Mouse (Mus musculus): Measurements from ENCODE around the gene Park7.

Gene Park7

GRCm38 (mm10) chr4:150914290-150914733, at the start of gene Park7, which contains the start of gene Tnfrsf9:
Park7 (minus strand) TSS chr4:150914437.
Tnfrsf9 (plus strand) TSS chr4:150914562.
- peak; percentile 97 for DNase-seq

- DNase-seq, result no peak
These were observed 49.5 kb upstream of the Park7 start for GRCm38 (mm10) chr4:150963711-150964110.

DNA sequence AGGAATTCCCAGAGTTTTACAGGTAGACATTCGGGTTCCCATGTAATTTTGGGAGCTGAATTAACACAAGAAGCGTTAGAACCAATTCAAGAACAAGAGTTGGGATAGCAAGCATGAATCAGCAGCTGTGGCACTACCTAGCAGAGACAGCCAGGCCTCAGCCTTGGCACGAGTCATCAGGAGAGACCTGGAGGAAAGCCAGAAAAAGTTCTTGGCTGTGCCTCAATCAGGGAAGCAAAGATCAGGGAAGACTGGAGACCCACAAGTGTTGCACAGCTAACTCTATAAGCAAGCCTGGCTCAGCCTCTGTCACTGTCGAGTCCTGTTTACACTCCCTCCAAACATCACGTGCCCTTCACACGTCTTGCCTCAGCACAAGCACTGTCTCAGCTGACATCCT, 48.0 kb upstream of the Park7 start:
- no peak for DNase-seq

DNA sequence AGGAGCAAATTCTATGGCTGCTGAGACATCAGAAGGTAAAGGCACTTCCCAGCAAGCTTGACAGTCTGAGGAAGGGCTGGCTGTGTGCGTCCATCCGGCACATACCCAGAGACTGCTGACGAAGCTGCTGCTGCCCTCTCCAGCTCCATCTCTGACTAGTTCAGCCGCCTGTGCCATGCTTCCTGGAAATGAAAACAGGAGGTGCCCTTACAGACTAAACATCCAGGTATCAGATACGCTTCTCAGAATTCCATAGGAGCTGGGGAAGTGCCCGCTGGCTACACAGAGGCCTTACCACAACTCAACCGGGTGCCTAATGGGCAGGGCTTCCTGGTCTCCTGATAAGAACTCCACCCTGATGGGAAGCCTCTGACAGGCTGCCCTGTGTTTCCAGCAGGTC, 44.3 kb upstream of the Park7 start:
- no peak for DNase-seq

DNA sequence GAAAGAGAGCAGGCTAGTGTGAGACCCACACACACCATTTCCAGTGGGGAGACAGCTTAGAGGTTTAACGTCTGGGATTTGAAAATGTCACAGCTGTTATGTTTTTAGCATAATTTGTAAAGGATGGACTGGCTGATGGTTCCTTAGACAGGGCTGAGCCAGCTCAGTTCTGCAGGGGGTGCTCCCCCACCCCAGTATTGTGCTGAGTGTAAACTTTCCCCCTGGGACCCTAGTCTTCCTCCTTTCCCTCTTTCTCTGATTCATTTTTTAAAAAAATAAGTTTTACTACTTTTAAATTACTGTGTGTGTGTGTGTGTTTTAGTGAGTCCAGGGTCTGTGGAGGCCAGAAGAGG, 42.8 kb upstream of the Park7 start:
- no peak for DNase-seq

GRCm38 (mm10) chr4:150956369-150957105, 42.3 kb upstream of the Park7 start:
- DNase-seq, result no peak

DNA sequence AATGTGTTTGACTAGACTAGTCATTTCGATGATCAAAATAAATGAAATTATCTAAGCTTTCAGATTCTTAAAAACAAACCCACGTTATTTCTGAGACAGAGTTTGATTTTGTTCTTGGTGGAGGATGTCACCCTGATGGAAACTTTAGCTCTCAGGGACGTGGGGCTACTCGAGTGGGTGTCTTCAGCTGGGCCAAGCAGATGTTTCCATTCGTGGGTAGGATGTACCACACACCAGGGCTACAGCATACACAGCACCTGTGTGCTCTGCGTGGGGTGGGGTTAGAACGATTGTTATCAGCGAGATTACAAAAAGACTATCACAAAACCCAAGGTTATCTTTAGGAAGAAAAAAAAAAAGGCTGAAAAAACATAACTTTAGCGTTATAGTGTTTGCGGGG, 36.7 kb upstream of the Park7 start:
- DNase-seq, result no peak

DNA sequence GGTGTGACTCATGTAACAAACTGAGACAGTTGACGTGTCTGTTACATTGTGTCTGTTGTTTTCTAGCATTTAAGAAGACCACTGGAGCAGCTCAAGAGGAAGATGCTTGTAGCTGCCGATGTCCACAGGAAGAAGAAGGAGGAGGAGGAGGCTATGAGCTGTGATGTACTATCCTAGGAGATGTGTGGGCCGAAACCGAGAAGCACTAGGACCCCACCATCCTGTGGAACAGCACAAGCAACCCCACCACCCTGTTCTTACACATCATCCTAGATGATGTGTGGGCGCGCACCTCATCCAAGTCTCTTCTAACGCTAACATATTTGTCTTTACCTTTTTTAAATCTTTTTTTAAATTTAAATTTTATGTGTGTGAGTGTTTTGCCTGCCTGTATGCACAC, 30.5 kb upstream of the Park7 start:
- DNase-seq, result no peak

DNA sequence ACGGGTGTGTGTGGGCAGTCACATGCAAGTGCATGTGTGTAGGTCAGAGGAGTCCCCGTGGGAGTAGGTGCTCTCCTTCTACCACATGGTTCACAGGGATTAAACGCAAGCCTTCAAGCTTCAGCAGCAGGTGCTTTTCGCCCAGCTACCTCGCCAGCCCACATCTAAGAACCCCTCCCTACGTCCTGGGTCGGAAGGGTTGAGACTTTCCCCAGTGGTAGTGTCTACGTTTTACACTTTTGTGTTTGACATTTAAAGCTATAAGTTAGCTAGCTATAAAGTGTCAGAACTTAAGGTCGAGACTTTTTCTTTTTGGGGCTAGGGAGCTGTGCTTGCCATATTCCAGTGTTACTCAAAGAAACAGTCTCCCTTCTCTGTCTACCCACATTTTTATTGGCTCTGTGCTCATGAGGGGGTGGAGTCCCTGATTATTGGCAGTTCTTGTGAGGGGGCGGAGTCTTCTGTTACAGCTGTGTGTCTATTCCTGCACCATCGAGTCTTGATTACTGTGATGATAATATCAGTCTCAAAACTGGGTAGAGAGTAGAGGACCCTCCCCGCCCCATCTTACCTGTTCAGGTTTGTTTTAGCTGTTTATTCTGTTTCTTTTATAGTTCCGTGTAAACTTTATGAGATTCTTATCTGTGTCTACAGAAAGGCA, 25.9 kb upstream of the Park7 start:
- peak; percentile 69 for DNase-seq

- DNase-seq, result peak; percentile 59
These were observed 23.8 kb upstream of the Park7 start for GRCm38 (mm10) chr4:150938063-150938452.

GRCm38 (mm10) chr4:150937293-150938062, 23.2 kb upstream of the Park7 start:
- DNase-seq, result peak; percentile 71

DNA sequence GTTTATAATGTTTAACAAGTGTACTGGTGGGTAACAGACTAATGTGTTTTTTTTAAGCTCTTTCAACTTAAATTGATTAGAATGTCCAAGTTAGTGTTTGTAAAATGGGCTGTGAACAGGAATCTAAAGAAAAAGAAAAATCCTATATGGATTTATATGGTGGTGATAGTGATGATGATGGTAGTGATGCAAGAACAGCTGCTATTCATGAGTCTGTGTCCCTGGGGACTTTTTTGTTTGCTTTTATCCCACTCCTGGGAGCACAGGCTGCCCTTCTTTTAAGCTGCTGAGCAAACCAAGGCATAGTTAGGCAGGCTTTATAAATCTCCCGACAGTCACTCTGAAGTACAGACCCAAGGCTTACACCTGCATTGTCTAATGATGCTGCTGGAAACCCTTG, 19.3 kb upstream of the Park7 start:
- DNase-seq, result no peak

GRCm38 (mm10) chr4:150927789-150928188, 13.6 kb upstream of the Park7 start:
- DNase-seq, result peak; percentile 26

DNA sequence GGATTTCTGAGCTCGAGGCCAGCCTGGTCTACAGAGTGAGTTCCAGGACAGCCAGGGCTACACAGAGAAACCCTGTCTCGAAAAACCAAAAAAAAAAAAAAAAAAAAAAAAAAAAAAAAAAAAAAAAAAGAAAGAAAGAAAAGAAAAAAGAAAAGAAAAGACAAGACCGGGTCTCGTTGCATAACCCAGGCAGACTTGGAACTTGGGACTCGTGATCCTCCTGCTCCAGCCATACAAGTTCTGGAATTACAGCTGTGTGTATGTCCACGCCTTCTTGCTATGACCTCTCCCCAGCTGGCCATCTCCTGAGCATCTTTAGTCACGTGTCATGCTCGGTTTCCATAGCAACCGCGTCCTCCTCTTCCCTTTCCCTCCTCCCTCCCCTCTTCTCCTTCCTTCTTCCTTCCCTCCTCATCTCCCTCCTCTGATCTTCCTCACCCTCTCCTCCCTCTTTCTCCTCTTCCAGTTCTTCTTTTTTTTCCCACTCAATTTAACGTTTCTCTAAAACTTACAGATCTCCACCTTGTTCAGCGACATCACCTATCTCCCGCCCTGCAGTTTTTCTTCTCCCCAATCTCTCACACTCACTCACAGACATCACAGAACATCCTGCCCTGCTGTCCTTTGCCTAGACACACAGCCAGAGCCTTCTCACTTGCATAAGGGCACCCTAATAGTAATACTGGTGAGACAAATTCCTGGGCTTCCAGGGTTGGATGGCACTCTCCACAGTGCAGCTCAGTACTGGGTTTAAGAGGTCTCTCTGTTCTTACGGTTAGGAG, 12.9 kb upstream of the Park7 start:
- no peak for DNase-seq

- peak; percentile 39 for DNase-seq
These were observed 11.7 kb upstream of the Park7 start for GRCm38 (mm10) chr4:150925923-150926322.

DNA sequence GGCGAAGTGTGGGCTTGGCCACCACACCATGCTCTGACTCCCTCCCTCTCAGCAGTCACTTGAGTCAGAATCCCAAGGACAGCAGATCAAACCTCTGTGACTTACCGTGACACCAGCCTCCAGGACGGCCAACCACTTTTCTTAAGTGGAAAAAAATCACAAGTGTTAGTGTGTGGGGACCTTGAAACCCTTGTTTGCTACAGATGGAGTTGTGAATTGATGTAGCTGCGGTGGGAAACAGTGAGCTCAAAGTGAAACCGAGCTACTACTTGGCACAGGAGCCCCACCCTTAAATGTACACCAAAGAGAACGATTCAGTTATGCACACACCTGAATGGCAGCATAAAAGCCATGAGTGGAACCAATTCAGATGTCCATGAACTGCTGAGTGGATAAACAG, 10.7 kb upstream of the Park7 start:
- no peak for DNase-seq

GRCm38 (mm10) chr4:150924308-150924707, 10.1 kb upstream of the Park7 start:
- DNase-seq, result peak; percentile 40

DNA sequence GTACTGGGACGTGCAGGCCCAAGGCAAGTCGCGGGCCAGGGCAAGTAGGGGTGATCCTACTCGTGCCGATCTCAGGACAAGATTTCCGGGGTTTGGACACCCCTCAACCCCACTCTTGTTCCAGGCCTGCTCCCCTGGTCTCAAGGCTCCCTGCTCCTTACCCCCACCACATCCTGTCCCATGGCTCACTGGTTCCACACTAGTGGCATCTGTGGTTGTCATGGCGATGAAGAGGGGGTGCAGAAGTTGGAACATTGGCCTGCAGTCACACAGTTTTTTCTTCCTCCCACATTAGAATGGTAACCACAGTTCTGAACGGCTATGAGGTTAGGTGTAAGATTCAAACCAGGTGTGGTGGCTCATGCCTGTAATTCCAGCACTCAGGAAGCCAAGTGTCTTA, 7.0 kb upstream of the Park7 start:
- peak; percentile 64 for DNase-seq

DNA sequence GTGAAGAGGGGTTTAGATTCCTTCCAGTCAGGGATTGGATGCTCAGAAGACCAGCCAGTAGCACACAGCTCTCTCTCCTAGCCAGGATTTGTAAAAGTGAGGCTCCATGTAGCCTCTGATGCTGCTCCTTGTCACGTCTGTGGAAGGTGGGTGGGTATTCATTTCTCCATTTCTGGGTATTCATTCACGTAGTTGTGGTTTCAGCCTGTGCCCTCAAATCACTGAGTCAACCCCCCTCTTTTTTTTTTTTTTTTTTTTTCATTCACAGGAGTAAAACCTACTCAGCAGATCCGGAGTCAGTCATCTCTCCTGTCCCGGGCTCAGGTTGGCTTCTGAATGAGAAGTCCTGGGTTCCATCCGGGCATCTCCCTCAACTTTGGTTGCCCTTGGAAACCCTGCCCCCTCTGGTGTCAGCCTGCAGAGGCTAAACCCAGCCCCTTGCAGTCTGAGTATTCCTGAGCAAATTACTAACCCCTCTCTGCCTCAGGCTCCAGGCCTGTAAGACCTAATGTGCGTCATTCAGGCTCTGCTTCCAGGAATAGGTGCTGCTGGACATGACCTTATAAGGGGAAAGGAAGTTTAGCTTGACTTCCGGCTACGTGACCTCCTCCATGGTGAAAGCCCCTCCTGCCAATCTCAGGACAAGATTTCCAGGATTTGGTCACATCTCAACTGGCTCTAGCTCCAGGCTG, 3.2 kb upstream of the Park7 start:
- DNase-seq, result no peak

DNA sequence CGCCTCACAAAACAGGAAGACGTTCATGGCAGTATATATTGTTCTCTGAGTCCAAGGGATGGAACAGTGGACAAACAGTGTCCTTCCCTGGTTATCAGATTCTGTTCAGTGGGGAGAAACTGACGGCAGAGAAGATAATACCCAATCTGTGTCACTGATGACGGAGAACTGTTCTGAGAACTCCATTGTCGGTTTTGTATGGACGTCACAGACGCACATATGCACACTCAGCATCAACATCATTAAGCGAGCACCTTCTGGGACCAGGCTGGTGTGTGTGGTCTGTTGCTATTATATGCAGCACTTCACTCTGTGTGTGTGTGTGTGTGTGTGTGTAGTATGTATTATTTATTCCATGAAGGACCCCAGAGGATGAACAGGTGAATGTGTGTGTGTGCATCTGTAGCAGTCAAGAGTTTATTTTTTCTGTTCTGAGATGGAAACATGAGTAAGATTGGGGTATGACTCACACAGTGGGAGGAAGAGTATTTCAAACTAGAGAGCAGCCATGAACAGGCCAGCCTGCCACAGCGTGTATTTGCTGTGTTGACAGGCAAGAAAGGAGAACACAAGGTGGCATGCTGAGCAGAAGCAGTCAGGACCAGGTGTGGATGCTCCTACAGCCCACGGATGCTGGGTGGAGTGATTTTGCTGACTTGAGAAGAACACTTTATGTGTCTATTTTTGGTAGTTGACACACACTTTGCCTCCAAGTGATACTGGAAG, 1.1 kb upstream of the Park7 start:
- DNase-seq, result no peak

DNA sequence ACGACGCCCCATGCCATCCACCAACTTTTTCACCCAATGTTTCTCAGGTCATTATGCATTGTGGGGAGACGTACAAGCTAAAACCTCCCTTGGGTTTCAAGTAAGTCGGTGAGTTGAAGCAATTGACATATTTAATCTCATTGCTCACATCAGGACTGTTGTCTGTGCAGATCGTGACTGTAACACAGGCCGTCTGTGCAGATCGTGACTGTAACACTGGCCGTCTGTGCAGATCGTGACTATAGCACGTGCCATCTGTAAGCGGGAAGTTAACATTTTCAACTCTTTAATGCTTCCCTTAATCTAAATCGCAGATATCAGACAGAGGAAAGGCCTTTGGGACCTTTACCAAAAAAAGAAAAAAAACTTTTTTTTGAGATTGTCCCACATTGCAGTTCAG, 494 bp downstream of the Park7 start:
- no peak for DNase-seq
